Mouse (Mus musculus): ENCODE measurements around the gene Cdh20. TPM values are rescaled to one million over a fixed set of nuclear protein-coding genes. Genes with fewer than 3 reads are reported as not detected.

Gene Cdh20
- total and polyA plus RNA-seq, 3 experiments = not detected

DNA sequence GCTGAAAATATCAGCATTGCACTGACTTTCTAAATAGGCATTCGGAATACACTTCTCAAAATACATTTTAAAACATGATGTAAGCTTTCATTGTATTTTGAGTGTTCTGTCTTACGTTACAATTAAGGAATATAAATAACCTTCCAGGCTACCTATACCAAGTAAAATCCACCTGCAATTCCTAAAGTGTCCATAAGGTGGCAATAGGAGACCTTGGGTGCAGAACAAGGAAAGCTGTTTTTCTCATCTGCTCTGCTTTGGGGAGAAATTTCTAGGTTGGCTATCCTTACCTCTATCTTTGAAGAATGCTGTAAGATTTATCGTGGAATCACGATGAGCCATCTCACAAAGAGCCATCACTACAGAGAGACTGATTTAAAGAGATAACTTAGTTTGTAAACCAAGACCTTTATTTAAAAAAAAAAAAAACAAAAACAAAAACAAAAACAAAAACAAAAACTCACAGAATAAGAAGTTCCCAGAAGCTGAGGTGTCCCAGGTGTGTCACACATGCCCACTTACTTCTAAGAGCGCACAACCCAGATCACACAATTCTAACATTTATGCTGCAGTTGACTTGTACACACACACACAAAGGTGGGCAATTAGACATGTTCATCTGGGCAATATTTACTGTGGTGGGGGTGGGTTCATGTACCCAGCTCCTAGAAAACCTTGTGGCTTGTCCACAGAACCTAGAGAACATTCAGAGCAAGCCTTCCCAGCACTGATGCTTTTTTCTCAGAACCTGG, 218.1 kb downstream of the Cdh20 start (continued):
- TF ChIP-seq USF2 (IDR thresholded peaks at IDR 0.05; ENCODE audit: borderline replicate concordance in 1 of 2, insufficient read depth in 1 of 2, low read depth in 1 of 2, low read length in 2 of 2) = no peak

DNA sequence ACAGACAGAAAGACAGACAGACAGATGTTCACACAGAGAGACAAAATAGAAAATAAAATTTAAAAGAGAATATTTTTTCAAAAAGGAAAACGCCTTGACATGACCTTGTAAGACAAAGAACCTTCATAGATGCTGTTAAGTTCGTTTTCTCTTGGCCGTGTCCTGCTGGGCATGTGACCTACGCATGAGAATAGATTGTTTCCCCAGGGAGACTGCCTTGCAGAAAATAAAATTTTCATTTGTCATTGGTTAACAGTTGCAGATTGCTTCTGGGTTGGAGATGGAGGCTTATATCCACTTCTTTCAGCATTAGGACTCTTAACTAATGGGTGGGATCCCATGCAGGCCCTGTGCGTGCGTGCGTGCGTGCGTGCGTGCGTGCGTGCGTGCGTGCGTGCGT, 219.2 kb downstream of the Cdh20 start:
- Histone ChIP-seq H3K36me3 (ENCODE audit: control insufficient read depth in 1 of 2, insufficient read depth in 2 of 2, low read length in 2 of 2) (no peaks in the 10 kb centered on the region), H3K4me3 (ENCODE audit: control insufficient read depth in 1 of 2, insufficient read depth in 1 of 2, low read depth in 2 of 2, low read length in 2 of 2) (no peak overlapping the region), H3K9me3 (replicated peaks; ENCODE audit: insufficient read depth, low read length) (no peaks in the 10 kb centered on the region), H3K79me2 (ENCODE audit: control insufficient read depth, insufficient read depth, low read length, poor library complexity) (no peaks in the 10 kb centered on the region), H3K27ac (ENCODE audit: control insufficient read depth, low read depth, low read length) (no peak overlapping the region), H3K4me1 (ENCODE audit: control insufficient read depth in 1 of 2, insufficient read depth in 2 of 2, low read length in 2 of 2) (no peaks in the 10 kb centered on the region), H3K9ac (ENCODE audit: control insufficient read depth, low read depth, low read length, poor library complexity, severe bottlenecking) (no peak overlapping the region), H3K27me3 (ENCODE audit: control insufficient read depth in 1 of 2, insufficient read depth in 2 of 2, low read length in 2 of 2) (no peaks in the 10 kb centered on the region)
- TF ChIP-seq CHD1 (IDR thresholded peaks at IDR 0.05; ENCODE audit: low read depth, low read length) (no peak), MEF2A (IDR thresholded peaks at IDR 0.05; ENCODE audit: extremely low read depth, insufficient replicate concordance, low read depth, low read length, poor library complexity, severe bottlenecking) (no peak), ELF1 (IDR thresholded peaks at IDR 0.05; ENCODE audit: low read depth, low read length) (no peak), CHD2 (IDR thresholded peaks at IDR 0.05; ENCODE audit: low read length) (no peak), EP300 (IDR thresholded peaks at IDR 0.05; ENCODE audit: low read depth in 1 of 2, low read length in 2 of 2) (no peak), MYB (IDR thresholded peaks at IDR 0.05; ENCODE audit: low read depth, low read length) (no peak)
- DNase-seq (ENCODE audit: low read depth, low spot score) = no peak

DNA sequence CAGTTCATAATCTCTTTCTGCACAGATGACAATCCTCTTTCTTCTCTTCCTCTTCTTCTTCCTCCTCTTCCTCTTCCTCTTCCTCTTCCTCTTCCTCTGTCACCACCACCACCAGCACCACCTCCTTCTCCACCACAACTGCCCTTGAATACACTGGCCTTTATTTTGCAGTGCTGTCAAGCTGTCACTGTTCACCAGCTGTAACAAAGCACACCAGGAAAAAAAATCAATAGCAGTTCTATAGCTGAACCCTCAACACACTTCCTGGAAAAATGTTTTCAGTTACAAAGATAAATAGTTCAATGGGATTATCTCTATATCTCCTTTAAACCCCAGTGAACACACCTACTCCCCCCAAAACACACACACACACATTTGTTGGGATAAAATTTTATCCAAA, 224.1 kb downstream of the Cdh20 start:
- Histone ChIP-seq H3K79me2 (ENCODE audit: control insufficient read depth, insufficient read depth, low read length, poor library complexity) (no peaks in the 10 kb centered on the region), H3K4me3 (ENCODE audit: control insufficient read depth in 1 of 2, insufficient read depth in 1 of 2, low read depth in 2 of 2, low read length in 2 of 2) (no peak overlapping the region)
- TF ChIP-seq CHD1 (IDR thresholded peaks at IDR 0.05; ENCODE audit: low read depth, low read length) = no peak
- TF ChIP-seq BHLHE40 (IDR thresholded peaks at IDR 0.05; ENCODE audit: borderline replicate concordance, low read depth, low read length) = no peak
- TF ChIP-seq USF2 (IDR thresholded peaks at IDR 0.05; ENCODE audit: borderline replicate concordance in 1 of 2, insufficient read depth in 1 of 2, low read depth in 1 of 2, low read length in 2 of 2) = no peak
- TF ChIP-seq ELF1 (IDR thresholded peaks at IDR 0.05; ENCODE audit: low read depth, low read length) = no peak
- TF ChIP-seq TAL1 (IDR thresholded peaks at IDR 0.05; ENCODE audit: low read length) = no peak
- no peak for TF ChIP-seq RAD21 (IDR thresholded peaks at IDR 0.05; ENCODE audit: low read depth, low read length)
- TF ChIP-seq ZNF384 (IDR thresholded peaks at IDR 0.05; ENCODE audit: low read depth, low read length) = no peak
- no peak for TF ChIP-seq HCFC1 (IDR thresholded peaks at IDR 0.05; ENCODE audit: low read depth, low read length)
- TF ChIP-seq MYC (IDR thresholded peaks at IDR 0.05; ENCODE audit: low read depth, low read length) = no peak
- TF ChIP-seq MAZ (IDR thresholded peaks at IDR 0.05; ENCODE audit: low read depth, low read length) = no peak
- no peak for TF ChIP-seq ZKSCAN1 (IDR thresholded peaks at IDR 0.05; ENCODE audit: low read depth, low read length)

More for the DNA sequence above, 224.1 kb downstream of the Cdh20 start:
- no peak for DNase-seq (ENCODE audit: low read depth, low spot score)
- Histone ChIP-seq H3K9me3 (replicated peaks; ENCODE audit: insufficient read depth, low read length) (no peaks in the 10 kb centered on the region), H3K4me1 (ENCODE audit: control insufficient read depth in 1 of 2, insufficient read depth in 2 of 2, low read length in 2 of 2) (no peaks in the 10 kb centered on the region), H3K36me3 (ENCODE audit: control insufficient read depth in 1 of 2, insufficient read depth in 2 of 2, low read length in 2 of 2) (no peaks in the 10 kb centered on the region), H3K27me3 (ENCODE audit: control insufficient read depth in 1 of 2, insufficient read depth in 2 of 2, low read length in 2 of 2) (no peaks in the 10 kb centered on the region), H3K27ac (ENCODE audit: control insufficient read depth, low read depth, low read length) (no peak overlapping the region), H3K9ac (ENCODE audit: control insufficient read depth, low read depth, low read length, poor library complexity, severe bottlenecking) (no peak overlapping the region)

All from MEL (cell line).